Mouse (Mus musculus): ENCODE data around the gene Pfn3.

- no peak for TF ChIP-seq POLR2A (IDR thresholded peaks at IDR 0.05; ENCODE audit: insufficient read depth, low read length)
- no peak for TF ChIP-seq CTCF (IDR thresholded peaks at IDR 0.05; ENCODE audit: low read depth, low read length)
Observed at GRCm38 (mm10) chr13:55445361-55446091, 30.5 kb upstream of the Pfn3 start.

Measured in ES-Bruce4 (cell line).